Mouse (Mus musculus) left cerebral cortex, adult 9 months (tissue): Measurements from ENCODE around the gene Zeb2.

ENCODE experiments used
- DNase-seq, 2 experiments: peaks; one replicate each; pipeline ENCODE4 v3.0.0; 2022; ENCODE audit warnings: low spot score in 2 of 2

The Zeb2 gene

GRCm38 (mm10) chr2:44998710-44999109, 118.5 kb downstream of the Zeb2 start:
- no peak for DNase-seq

GRCm38 (mm10) chr2:44981646-44982045, 135.5 kb downstream of the Zeb2 start:
- DNase-seq, result no peak

DNA sequence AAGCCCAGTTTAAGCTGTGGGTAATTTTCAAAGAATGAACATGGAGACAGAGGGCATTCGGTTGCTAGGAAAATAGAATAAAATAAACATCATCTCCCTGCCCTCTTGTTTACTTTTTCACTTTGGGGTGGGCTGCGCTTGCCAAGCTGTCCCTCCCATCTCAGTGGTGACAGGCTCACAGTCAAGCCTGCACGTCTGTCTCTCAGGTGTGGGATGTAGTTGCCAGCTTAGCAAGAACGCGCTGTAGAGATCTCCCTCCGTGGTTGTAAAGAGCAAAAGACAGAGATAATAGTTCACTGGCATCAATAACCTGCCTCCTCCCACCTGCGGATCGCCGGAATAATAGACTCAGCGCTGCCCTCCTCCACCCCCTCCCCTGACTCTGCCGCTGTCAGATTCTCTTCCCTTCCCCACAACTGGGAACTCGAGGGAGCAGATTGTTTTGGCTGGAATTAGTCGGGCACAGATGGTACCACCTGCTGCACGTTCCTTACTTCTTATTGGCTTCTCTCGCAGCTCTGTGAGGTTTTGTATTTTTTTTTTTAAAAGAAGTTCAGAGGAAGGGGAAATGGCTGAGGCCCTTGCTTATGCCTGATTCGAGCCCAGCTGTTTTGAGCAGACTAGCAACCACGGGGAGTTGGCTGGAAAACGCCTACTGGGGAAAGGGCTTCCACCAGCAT, 138.0 kb downstream of the Zeb2 start:
- peak in 1 of 2 experiments; percentile 75 for DNase-seq

DNA sequence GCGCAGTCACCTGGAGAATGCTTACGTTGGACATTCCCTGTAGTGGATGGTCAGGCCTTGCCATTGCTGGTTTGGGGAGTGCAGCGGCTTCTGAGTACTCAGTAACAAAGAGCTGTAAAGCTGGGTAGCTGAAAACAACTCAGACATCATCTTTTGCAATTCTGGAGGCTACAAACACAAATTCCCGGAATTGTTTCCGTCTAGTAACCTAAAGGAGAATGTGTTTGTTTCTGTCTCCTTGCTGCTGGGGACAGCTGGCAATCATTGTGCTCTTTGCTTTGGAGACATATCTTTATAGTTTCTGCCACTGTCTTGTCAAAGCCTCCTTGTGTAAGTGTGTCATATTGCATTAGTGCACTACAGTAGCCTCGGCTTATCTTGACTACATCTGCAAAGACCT, 139.2 kb downstream of the Zeb2 start:
- no peak for DNase-seq

- no peak for DNase-seq
Measured at GRCm38 (mm10) chr2:44977556-44977955, 139.6 kb downstream of the Zeb2 start.

- DNase-seq, result no peak
Measured at GRCm38 (mm10) chr2:44977051-44977450, 140.1 kb downstream of the Zeb2 start.

DNA sequence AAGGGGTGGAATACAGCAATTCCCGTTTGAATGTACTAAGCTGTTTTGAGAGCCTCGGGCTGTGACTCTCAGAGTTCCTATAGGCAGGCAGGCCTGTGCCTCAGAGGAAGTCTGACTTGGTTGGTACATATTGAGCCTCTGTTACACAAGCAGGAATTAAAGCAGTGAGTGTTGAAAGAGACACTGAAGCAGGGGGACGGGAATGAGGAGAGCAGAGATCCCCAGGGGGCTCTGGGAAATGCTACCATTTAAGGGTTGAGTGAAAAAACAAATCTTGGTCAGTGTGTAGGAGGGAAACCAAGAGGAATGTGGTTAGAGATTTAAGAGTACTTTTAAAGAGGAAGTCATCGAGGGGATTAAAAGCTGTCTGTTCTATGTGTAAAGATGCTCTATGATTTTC, 140.7 kb downstream of the Zeb2 start:
- DNase-seq, result no peak

GRCm38 (mm10) chr2:44973828-44974227, 143.4 kb downstream of the Zeb2 start:
- DNase-seq, result no peak

DNA sequence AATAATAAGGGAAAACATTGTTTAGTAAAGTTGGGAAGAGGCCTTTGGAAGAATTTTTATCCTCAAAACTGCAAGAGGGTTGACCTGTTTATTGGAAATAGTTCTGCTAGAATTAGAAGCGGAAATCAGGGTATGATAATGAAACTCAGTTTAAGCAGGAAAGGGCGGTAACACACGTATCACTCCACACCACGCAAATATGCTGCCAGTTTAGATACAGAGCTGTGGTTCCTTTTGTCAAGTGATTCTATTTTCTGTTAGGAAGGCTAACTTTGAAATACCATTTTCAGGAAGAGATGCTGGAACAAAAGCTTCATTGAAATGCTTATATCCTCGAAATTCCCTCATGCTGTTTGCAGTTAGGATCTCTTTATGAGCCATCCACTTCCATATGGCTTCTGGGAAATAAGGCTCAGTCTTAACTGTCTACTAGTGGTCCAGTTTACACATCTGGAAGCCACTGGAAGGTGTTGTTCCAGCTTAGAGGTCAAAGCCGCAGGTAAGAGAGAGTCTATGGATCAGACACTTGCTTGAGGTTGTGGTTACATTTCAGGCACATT, 147.0 kb downstream of the Zeb2 start:
- DNase-seq, result no peak

DNA sequence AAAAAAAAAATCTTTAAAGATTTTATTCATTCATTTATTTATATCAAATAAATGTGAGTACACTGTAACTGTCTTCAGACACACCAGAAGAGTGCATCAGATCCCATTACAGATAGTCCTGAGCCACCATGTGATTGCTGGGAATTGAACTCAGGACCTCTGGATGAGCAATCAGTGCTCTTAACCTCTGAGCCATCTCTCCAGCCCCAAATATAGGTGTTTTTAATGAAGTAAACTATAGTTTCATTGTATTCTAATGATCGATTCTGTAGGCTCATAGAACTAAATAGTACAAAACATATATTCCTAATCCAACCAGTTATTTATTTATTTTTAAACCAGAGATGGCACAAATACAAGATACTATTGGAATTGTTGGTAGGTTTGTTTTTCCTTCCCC, 147.6 kb downstream of the Zeb2 start:
- DNase-seq, result no peak

GRCm38 (mm10) chr2:44969226-44969625, 148.0 kb downstream of the Zeb2 start:
- no peak for DNase-seq

GRCm38 (mm10) chr2:44965834-44966555, 151.2 kb downstream of the Zeb2 start:
- DNase-seq, result no peak

DNA sequence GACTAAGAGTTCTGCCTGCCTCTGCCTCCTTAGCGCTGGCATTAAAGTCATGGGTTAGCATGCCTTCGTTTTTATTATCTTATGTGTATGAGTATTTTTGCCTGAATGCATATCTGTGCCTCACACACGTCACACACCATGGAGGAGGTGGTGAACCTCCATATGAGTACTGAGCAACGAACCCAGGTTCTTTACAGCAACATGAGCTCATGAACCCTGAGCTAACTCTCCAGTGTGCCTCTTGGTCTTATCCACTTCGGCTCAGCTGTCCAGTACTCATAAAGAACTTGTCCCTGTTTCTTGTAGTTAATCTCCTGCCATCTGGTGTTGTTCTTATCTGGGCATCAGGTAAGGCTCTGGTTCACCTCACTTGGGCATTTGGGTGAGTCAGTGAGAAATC, 154.6 kb downstream of the Zeb2 start:
- no peak for DNase-seq

GRCm38 (mm10) chr2:44961192-44961591, 156.0 kb downstream of the Zeb2 start:
- DNase-seq, result no peak

- no peak for DNase-seq
Measured at GRCm38 (mm10) chr2:44960561-44960960, 156.6 kb downstream of the Zeb2 start.

DNA sequence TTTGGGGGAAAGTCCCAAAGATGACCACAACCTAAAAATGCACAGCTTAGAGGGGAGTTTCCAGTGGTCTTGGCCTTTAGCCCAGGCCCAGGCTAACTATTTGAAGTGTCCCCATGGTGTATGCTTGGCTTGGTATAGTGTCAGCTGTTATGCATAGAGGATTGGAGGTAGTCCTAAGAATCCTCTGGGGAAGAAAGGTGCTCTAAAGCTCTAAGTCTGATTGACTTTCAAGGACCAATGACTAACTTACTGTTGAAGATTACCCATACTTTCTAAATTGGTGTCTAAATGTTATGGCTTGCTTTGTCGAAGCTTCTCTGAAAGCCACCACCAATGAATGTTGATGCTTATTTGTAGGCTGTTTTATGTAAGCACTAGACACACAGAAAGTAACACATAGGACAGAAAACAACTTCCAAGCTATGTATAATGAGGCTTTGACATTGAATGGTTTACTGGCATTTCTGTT, 159.8 kb downstream of the Zeb2 start:
- no peak for DNase-seq

GRCm38 (mm10) chr2:44956232-44956631, 161.0 kb downstream of the Zeb2 start:
- no peak for DNase-seq

GRCm38 (mm10) chr2:44955506-44955905, 161.7 kb downstream of the Zeb2 start:
- no peak for DNase-seq

- DNase-seq, result no peak
Measured at GRCm38 (mm10) chr2:44954180-44954579, 163.0 kb downstream of the Zeb2 start.

- DNase-seq, result no peak
Measured at GRCm38 (mm10) chr2:44952830-44953422, 164.3 kb downstream of the Zeb2 start.

- no peak for DNase-seq
Measured at GRCm38 (mm10) chr2:44951651-44952213, 165.5 kb downstream of the Zeb2 start.

DNA sequence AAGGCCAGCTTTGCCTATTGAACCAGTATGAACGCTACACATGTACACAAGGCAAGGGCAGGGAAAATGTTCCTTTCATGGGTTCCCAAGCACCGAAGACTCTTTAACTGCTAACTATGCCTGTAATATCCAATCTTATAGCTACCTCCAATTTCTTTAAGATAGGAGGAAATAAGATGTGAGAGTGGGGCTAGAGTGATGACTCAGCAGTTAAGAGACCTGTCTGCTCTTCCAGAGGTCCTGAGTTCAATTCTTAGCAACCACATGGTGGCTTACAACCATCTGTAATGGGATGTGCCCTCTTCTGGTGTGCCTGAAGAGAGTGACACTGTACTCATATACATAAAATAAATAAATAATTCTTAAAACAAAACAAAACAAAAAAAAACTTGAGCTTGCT, 172.5 kb downstream of the Zeb2 start:
- no peak for DNase-seq
